Mouse (Mus musculus) stomach, embryonic 15.5 days (tissue): ENCODE measurements at regions not wholly inside any gene's neighbourhood (a gene's known extent, or its start where the extent isn't known, plus 50 kb on each side); places are given as distances from the start of the nearest gene placed in this dataset.
"Not testable (repeated sequence)": the region's sequence is repeated elsewhere in the genome, so short reads cannot be mapped to it uniquely, and the experiment has no call there.

Source experiments
- ATAC-seq: fragments of 200-750 bp; cut with Nextera tagmentation; 2 replicates; pipeline ENCODE4 v1.8.0; 2017; ENCODE audit warnings: low read depth, moderate number of reproducible peaks, moderate TSS enrichment; ENCODE audit not compliant: insufficient read depth, low FRiP score
- H3K27ac ChIP-seq: fragments of 300-500 bp; sonication (generic); 2 replicates; pipeline ENCODE4 v1.5.1; 2015; ENCODE audit warnings: mild to moderate bottlenecking, inconsistent platforms
- H3K27me3 ChIP-seq: fragments of 300-500 bp; sonication (generic); replicated peaks from 2 replicates; pipeline ENCODE4 v1.6.1; 2015; ENCODE audit warnings: inconsistent platforms
- H3K36me3 ChIP-seq: fragments of 300-500 bp; sonication (generic); 2 replicates; pipeline ENCODE4 v1.6.1; 2015; ENCODE audit warnings: inconsistent platforms
- H3K4me1 ChIP-seq: fragments of 300-500 bp; sonication (generic); 2 replicates; pipeline ENCODE4 v1.6.1; 2015; ENCODE audit warnings: inconsistent platforms
- H3K4me2 ChIP-seq: fragments of 300-500 bp; sonication (generic); 2 replicates; pipeline ENCODE4 v1.6.1; 2015; ENCODE audit warnings: mild to moderate bottlenecking, inconsistent platforms
- H3K4me3 ChIP-seq: fragments of 300-500 bp; sonication (generic); replicated peaks from 2 replicates; pipeline ENCODE4 v1.5.1; 2015; ENCODE audit warnings: inconsistent platforms
- H3K9ac ChIP-seq: fragments of 300-500 bp; sonication (generic); 2 replicates; pipeline ENCODE4 v1.6.1; 2015; ENCODE audit warnings: inconsistent platforms
- H3K9me3 ChIP-seq: fragments of 300-500 bp; sonication (generic); 2 replicates; pipeline ENCODE4 v1.6.1; 2016; ENCODE audit warnings: inconsistent platforms
- WGBS: fragments of 180-500 bp; shearing (Covaris S2); methylation state at CpG from one replicate; pipeline ENCODE4 v1.1.7; 2015; 5-methylcytosine and 5-hydroxymethylcytosine counted together

- Histone ChIP-seq H3K9ac (no peak overlapping the region), H3K9me3 (no peaks in the 10 kb centered on the region), H3K27me3 (no peaks in the 10 kb centered on the region), H3K4me2 (no peak overlapping the region), H3K4me3 (no peak overlapping the region), H3K27ac (no peak overlapping the region), H3K4me1 (no peaks in the 10 kb centered on the region), H3K36me3 (no peaks in the 10 kb centered on the region)
- WGBS, result 50% methylated on average over 2 of the region's 2 CpGs
- no peak for ATAC-seq
Measured at GRCm38 (mm10) chr3:11323101-11323500, 987.6 kb upstream of the Gm38303 start.

- Histone ChIP-seq H3K4me1 (no peaks in the 10 kb centered on the region), H3K4me3 (no peak overlapping the region), H3K4me2 (no peak overlapping the region), H3K36me3 (no peaks in the 10 kb centered on the region), H3K27ac (no peak overlapping the region), H3K9me3 (no peaks in the 10 kb centered on the region), H3K9ac (no peak overlapping the region), H3K27me3 (no peaks in the 10 kb centered on the region)
- ATAC-seq, result no peak
- WGBS, result 62% methylated on average over 3 of the region's 3 CpGs
Measured at GRCm38 (mm10) chr3:11293001-11293400, 957.5 kb upstream of the Gm38303 start.

- H3K9ac ChIP-seq, result no peak overlapping the region
- no peak overlapping the region for H3K4me3 ChIP-seq
- ATAC-seq, result no peak
- H3K9me3 ChIP-seq, result no peaks in the 10 kb centered on the region
- no peaks in the 10 kb centered on the region for H3K4me1 ChIP-seq
- H3K27me3 ChIP-seq, result no peaks in the 10 kb centered on the region
- H3K36me3 ChIP-seq, result no peaks in the 10 kb centered on the region
- 76% methylated on average over 3 of the region's 3 CpGs for WGBS
- H3K27ac ChIP-seq, result no peak overlapping the region
- H3K4me2 ChIP-seq, result no peak overlapping the region
Measured at GRCm38 (mm10) chr3:11261052-11261451, 925.6 kb upstream of the Gm38303 start.

- ATAC-seq, result no peak
- Histone ChIP-seq H3K4me1 (no peaks in the 10 kb centered on the region), H3K36me3 (no peaks in the 10 kb centered on the region), H3K27me3 (no peaks in the 10 kb centered on the region), H3K9me3 (no peaks in the 10 kb centered on the region), H3K4me2 (no peak overlapping the region), H3K9ac (no peak overlapping the region), H3K4me3 (no peak overlapping the region), H3K27ac (no peak overlapping the region)
- 90% methylated on average over 2 of the region's 2 CpGs for WGBS
Measured at GRCm38 (mm10) chr3:11213996-11214395, 878.5 kb upstream of the Gm38303 start.

- not testable (repeated sequence) for H3K4me3 ChIP-seq, H3K4me1 ChIP-seq
Measured at GRCm38 (mm10) chr3:11212921-11213648, 877.6 kb upstream of the Gm38303 start.

GRCm38 (mm10) chr3:11212290-11212912, 876.9 kb upstream of the Gm38303 start:
- not testable (repeated sequence) for H3K27me3 ChIP-seq, H3K4me2 ChIP-seq, H3K4me1 ChIP-seq, H3K4me3 ChIP-seq, H3K9ac ChIP-seq, H3K27ac ChIP-seq, H3K36me3 ChIP-seq, H3K9me3 ChIP-seq, ATAC-seq
- 69% methylated on average over 4 of the region's 4 CpGs for WGBS

More at GRCm38 (mm10) chr3:11212921-11213648, 877.6 kb upstream of the Gm38303 start:
- not testable (repeated sequence) for H3K9me3 ChIP-seq, H3K36me3 ChIP-seq, ATAC-seq, H3K27ac ChIP-seq, H3K9ac ChIP-seq, H3K27me3 ChIP-seq
- WGBS, result 34% methylated on average over 9 of the region's 9 CpGs
- H3K4me2 ChIP-seq, result 0 out of 2 replicates have a peak overlapping the region, but pooled peaks have one; percentile 8

- not testable (repeated sequence) for H3K36me3 ChIP-seq, H3K9ac ChIP-seq, H3K27me3 ChIP-seq, H3K27ac ChIP-seq, H3K9me3 ChIP-seq, ATAC-seq, H3K4me2 ChIP-seq, H3K4me3 ChIP-seq, H3K4me1 ChIP-seq
- 75% methylated on average over 9 of the region's 10 CpGs for WGBS
Measured at GRCm38 (mm10) chr3:11210920-11211811, 875.7 kb upstream of the Gm38303 start.

GRCm38 (mm10) chr3:11174002-11174401, 838.5 kb upstream of the Gm38303 start:
- no peak overlapping the region for H3K27ac ChIP-seq
- H3K36me3 ChIP-seq, result no peaks in the 10 kb centered on the region
- no peak overlapping the region for H3K9ac ChIP-seq
- WGBS, result 66% methylated on average over 2 of the region's 2 CpGs
- H3K4me3 ChIP-seq, result no peak overlapping the region
- no peaks in the 10 kb centered on the region for H3K27me3 ChIP-seq
- no peak overlapping the region for H3K4me2 ChIP-seq
- H3K4me1 ChIP-seq, result no peaks in the 10 kb centered on the region
- H3K9me3 ChIP-seq, result no peaks in the 10 kb centered on the region
- no peak for ATAC-seq

- Histone ChIP-seq H3K27ac (no peak overlapping the region), H3K4me3 (no peak overlapping the region), H3K9me3 (no peaks in the 10 kb centered on the region), H3K27me3 (no peaks in the 10 kb centered on the region), H3K4me1 (no peaks in the 10 kb centered on the region), H3K36me3 (no peaks in the 10 kb centered on the region), H3K4me2 (no peak overlapping the region), H3K9ac (no peak overlapping the region)
- 67% methylated on average over 1 of the region's 1 CpGs for WGBS
- ATAC-seq, result no peak
Measured at GRCm38 (mm10) chr3:11155350-11155749, 819.9 kb upstream of the Gm38303 start.
